Mouse (Mus musculus) liver, embryonic 13.5 days (tissue): ENCODE data around the gene Ldah. TPM values are rescaled to one million over a fixed set of nuclear protein-coding genes. Genes with fewer than 3 reads are reported as not detected.
A peak's percentile ranks its signal among the peaks of the same experiment; 100 is the strongest.

ENCODE experiments used
- ATAC-seq: fragments of 200-750 bp; cut with Nextera tagmentation; 2 replicates; pipeline ENCODE4 v1.8.0; 2017; ENCODE audit warnings: low read depth, mild to moderate bottlenecking, moderate number of reproducible peaks, moderate library complexity
- DNase-seq: peaks from one replicate; pipeline ENCODE4 v3.0.0; 2022
- H3K27ac ChIP-seq: fragments of 300-500 bp; sonication (generic); 2 replicates; pipeline ENCODE4 v1.5.1; 2015; ENCODE audit warnings: moderate library complexity, mild to moderate bottlenecking, inconsistent platforms
- H3K27me3 ChIP-seq: fragments of 300-500 bp; sonication (generic); 2 replicates; pipeline ENCODE4 v1.6.1; 2015; ENCODE audit warnings: mild to moderate bottlenecking, inconsistent platforms
- H3K36me3 ChIP-seq: fragments of 300-500 bp; sonication (generic); 2 replicates; pipeline ENCODE4 v1.6.1; 2015; ENCODE audit warnings: mild to moderate bottlenecking, inconsistent platforms
- H3K4me1 ChIP-seq: fragments of 300-500 bp; sonication (generic); replicated peaks from 2 replicates; pipeline ENCODE4 v1.6.1; 2015; ENCODE audit warnings: inconsistent platforms
- H3K4me2 ChIP-seq: fragments of 300-500 bp; sonication (generic); 2 replicates; pipeline ENCODE4 v1.6.1; 2015; ENCODE audit warnings: inconsistent platforms, mild to moderate bottlenecking, moderate library complexity
- H3K4me3 ChIP-seq: fragments of 300-500 bp; sonication (generic); replicated peaks from 2 replicates; pipeline ENCODE4 v1.5.1; 2015; ENCODE audit warnings: mild to moderate bottlenecking, inconsistent platforms
- H3K9ac ChIP-seq: fragments of 300-500 bp; sonication (generic); 2 replicates; pipeline ENCODE4 v1.6.1; 2015; ENCODE audit warnings: mild to moderate bottlenecking, inconsistent platforms
- H3K9me3 ChIP-seq: fragments of 300-500 bp; sonication (generic); replicated peaks from 2 replicates; pipeline ENCODE4 v1.6.1; 2016; ENCODE audit warnings: inconsistent platforms
- WGBS: fragments of 180-500 bp; shearing (Covaris S2); methylation state at CpG from one replicate; pipeline ENCODE4 v1.1.7; 2015; ENCODE audit not compliant: insufficient replicate concordance; 5-methylcytosine and 5-hydroxymethylcytosine counted together
- polyA plus RNA-seq: library from polyadenylated mRNA; unstranded; fragments of >200 nt; fragmentation: Nextera tagmentation; extraction: Ambion mirVana; gene quantifications from 2 replicates; pipeline ENCODE4 v1.2.1, GENCODE M21; 2015

Gene Ldah
- polyA plus RNA-seq, 1 experiment from 2014 or later = 33.9 TPM

GRCm38 (mm10) chr12:8287970-8288369 lies 80.1 kb downstream of the Ldah start:
- H3K4me3 ChIP-seq = no peak overlapping the region
- DNase-seq (no peak), ATAC-seq (no peak)
- no peak overlapping the region for H3K9ac ChIP-seq
- H3K27ac ChIP-seq = no peak overlapping the region
- no peaks in the 10 kb centered on the region for H3K27me3 ChIP-seq
- H3K4me1 ChIP-seq = no peaks in the 10 kb centered on the region
- 43% methylated on average over 3 of the region's 3 CpGs for WGBS
- 0 out of 2 replicates have a peak, but pooled peaks cover 2% of the 10 kb centered on the region for H3K9me3 ChIP-seq
- no peak overlapping the region for H3K4me2 ChIP-seq
- peaks cover 5% of the 10 kb centered on the region; the same call in 1 of the 2 replicates for H3K36me3 ChIP-seq

DNA sequence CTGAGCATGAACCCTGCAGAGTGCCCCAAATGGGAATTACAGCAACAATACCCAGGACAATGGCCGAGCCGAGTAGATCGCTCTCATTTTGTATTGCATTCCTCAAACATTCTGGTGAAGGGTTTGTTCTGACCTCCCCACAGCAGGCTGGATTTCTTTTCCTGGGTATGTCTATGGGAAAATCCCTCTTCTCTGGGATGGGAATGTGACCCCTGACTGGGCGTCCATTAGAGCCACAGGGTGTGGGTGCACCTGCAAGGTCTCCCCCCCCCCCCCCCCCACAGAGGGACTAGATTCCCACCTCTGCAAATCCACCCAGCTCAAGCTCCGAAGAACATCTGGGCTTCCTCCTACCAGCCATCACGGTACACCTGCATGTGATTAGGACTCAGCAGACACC lies 81.2 kb downstream of the Ldah start:
- 81% methylated on average over 6 of the region's 6 CpGs for WGBS
- no peak for ATAC-seq
- peaks cover 5% of the 10 kb centered on the region; the same call in 1 of the 2 replicates for H3K36me3 ChIP-seq

DNA sequence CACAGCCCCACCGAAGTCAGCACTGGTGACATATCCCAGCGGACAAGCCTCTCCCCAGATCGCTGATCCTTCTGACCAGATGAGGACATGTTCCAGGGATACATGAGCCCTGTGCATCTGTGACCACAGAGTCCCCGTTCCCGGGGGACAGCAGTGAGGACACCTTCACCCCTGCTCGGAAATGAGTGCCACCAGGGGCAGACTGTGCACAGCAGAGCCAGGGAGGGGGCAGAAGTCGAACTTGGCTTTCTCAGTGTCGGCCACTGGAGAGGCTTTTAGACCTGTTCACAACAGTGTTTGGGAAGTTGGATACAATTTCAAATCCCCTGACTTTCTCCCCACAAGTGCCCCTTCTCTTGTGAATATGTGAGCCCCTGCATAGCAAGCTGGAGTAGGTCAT lies 81.6 kb downstream of the Ldah start:
- no peaks in the 10 kb centered on the region for H3K4me1 ChIP-seq

More for the DNA sequence above, 81.2 kb downstream of the Ldah start:
- Histone ChIP-seq H3K9me3 (0 out of 2 replicates have a peak, but pooled peaks cover 2% of the 10 kb centered on the region), H3K27ac (no peak overlapping the region), H3K4me2 (no peak overlapping the region), H3K9ac (no peak overlapping the region), H3K27me3 (peaks cover under 1% of the 10 kb centered on the region), H3K4me3 (no peak overlapping the region), H3K4me1 (no peaks in the 10 kb centered on the region)
- no peak for DNase-seq

DNA sequence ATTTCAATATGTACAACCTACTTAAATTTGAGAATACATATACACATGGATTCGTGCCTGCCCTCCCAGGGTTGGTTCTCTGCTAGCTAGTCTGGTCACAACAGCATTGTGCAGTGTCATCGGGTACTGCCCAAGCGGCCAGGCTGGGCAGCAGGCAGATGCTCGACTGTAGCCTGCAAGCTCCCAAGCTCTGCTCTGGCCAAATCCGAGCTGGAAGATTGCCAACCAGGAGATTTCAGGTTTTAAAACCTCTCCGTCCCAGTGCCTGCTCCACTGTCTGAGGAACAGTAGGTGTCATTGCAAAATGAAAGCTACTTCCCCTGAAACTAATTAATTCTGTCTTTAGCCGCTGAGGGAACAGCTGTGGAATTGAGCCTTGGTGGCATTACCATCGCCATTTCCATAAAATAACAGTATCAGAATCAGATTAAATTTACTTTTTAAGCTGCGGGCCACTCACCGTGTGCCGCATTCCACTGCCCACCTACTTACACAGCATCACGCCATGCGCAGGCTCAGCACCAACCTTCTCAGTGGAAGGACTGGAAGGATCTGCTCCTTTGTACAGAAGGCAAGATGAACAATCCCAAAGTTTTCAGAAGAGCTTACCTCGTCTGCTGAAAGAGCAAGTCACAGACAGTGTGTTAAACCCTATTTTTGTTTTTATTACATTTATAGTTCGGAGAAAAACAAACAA lies 83.4 kb downstream of the Ldah start:
- H3K4me2 ChIP-seq = no peak overlapping the region
- no peak overlapping the region for H3K4me3 ChIP-seq
- 0 out of 2 replicates have a peak, but pooled peaks cover 2% of the 10 kb centered on the region for H3K9me3 ChIP-seq
- no peak for DNase-seq
- no peaks in the 10 kb centered on the region for H3K36me3 ChIP-seq
- H3K27me3 ChIP-seq = peaks cover 20% of the 10 kb centered on the region
- H3K4me1 ChIP-seq = no peaks in the 10 kb centered on the region
- H3K9ac ChIP-seq = no peak overlapping the region
- ATAC-seq = no peak
- H3K27ac ChIP-seq = no peak overlapping the region
- WGBS = 69% methylated on average over 15 of the region's 15 CpGs

More for the DNA sequence above, 81.6 kb downstream of the Ldah start:
- Histone ChIP-seq H3K27me3 (peaks cover 5% of the 10 kb centered on the region), H3K4me2 (no peak overlapping the region), H3K9ac (no peak overlapping the region), H3K4me3 (no peak overlapping the region), H3K27ac (no peak overlapping the region), H3K9me3 (0 out of 2 replicates have a peak, but pooled peaks cover 2% of the 10 kb centered on the region), H3K36me3 (peaks cover 2% of the 10 kb centered on the region; the same call in 1 of the 2 replicates)
- no peak for DNase-seq
- 77% methylated on average over 8 of the region's 8 CpGs for WGBS
- ATAC-seq = no peak

GRCm38 (mm10) chr12:8295307-8295913 lies 87.5 kb downstream of the Ldah start:
- 13% methylated on average over 6 of the region's 6 CpGs for WGBS
- H3K4me1 ChIP-seq = no peaks in the 10 kb centered on the region
- no peak overlapping the region for H3K9ac ChIP-seq
- H3K9me3 ChIP-seq = no peaks in the 10 kb centered on the region
- ATAC-seq (no peak), DNase-seq (no peak)
- peaks cover 59% of the 10 kb centered on the region for H3K27me3 ChIP-seq
- no peak overlapping the region for H3K4me2 ChIP-seq
- no peaks in the 10 kb centered on the region for H3K36me3 ChIP-seq
- no peak overlapping the region for H3K4me3 ChIP-seq
- H3K27ac ChIP-seq = no peak overlapping the region

GRCm38 (mm10) chr12:8296154-8296553 lies 88.2 kb downstream of the Ldah start:
- DNase-seq = no peak
- H3K27ac ChIP-seq = no peak overlapping the region
- H3K9ac ChIP-seq = no peak overlapping the region
- H3K4me1 ChIP-seq = no peaks in the 10 kb centered on the region
- H3K9me3 ChIP-seq = no peaks in the 10 kb centered on the region
- no peaks in the 10 kb centered on the region for H3K36me3 ChIP-seq
- H3K27me3 ChIP-seq = peaks cover 67% of the 10 kb centered on the region
- H3K4me3 ChIP-seq = no peak overlapping the region
- WGBS = 46% methylated on average over 2 of the region's 2 CpGs
- ATAC-seq = no peak
- H3K4me2 ChIP-seq = no peak overlapping the region

DNA sequence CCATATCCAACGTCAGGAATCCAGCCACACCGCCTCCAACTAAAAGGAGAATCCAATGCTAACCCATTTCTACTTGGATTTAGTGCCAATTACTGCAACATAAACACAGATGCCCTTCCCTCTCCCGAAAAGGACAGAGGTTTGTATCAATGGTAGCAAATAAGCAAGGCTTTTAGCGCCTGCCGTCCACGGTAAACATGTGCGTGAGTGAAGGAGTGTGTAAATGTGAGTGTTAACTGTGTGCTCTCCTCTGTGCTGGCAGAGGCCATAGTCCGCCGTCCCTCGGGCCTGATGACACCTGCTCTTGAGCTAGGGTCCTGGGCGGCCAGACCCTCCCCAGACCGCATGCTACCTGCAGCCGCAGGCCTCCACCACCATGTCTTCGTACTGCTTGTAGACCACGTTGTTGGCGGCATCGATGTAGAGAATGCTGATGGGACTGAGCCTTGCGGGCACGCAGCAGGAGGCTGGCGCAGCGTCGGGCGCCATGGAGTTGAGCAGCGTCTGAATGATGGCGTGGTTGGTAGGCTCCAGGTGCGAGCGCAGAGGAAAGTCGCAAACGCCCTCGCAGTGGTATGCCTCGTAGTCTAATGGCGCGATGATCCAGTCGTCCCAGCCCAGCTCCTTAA lies 89.8 kb downstream of the Ldah start:
- no peak for ATAC-seq

GRCm38 (mm10) chr12:8298361-8299142 lies 90.6 kb downstream of the Ldah start:
- WGBS = 4% methylated on average over 69 of the region's 85 CpGs
- H3K9me3 ChIP-seq = no peaks in the 10 kb centered on the region
- H3K9ac ChIP-seq = no peak overlapping the region
- 0 out of 2 replicates have a peak, but pooled peaks have one; percentile 7 for ATAC-seq
- H3K27ac ChIP-seq = no peak overlapping the region
- no peak for DNase-seq
- H3K4me1 ChIP-seq = peaks cover 5% of the 10 kb centered on the region; the same call in 1 of the 2 replicates
- no peaks in the 10 kb centered on the region for H3K36me3 ChIP-seq
- peak overlapping the region; percentile 51 for H3K4me2 ChIP-seq
- H3K4me3 ChIP-seq = peak overlapping the region; percentile 39
- peaks cover 91% of the 10 kb centered on the region for H3K27me3 ChIP-seq

More for the DNA sequence above, 89.8 kb downstream of the Ldah start:
- no peak for DNase-seq
- Histone ChIP-seq H3K4me3 (peak overlapping the region; percentile 39), H3K4me2 (peak overlapping the region; percentile 51), H3K4me1 (peaks cover 5% of the 10 kb centered on the region; the same call in 1 of the 2 replicates), H3K27me3 (peaks cover 82% of the 10 kb centered on the region), H3K27ac (no peak overlapping the region), H3K9ac (no peak overlapping the region), H3K36me3 (no peaks in the 10 kb centered on the region), H3K9me3 (no peaks in the 10 kb centered on the region)
- 9% methylated on average over 34 of the region's 34 CpGs for WGBS

GRCm38 (mm10) chr12:8299143-8300110 lies 91.5 kb downstream of the Ldah start:
- H3K4me3 ChIP-seq = peak overlapping the region; percentile 39; the same call in 1 of the 2 replicates
- H3K27ac ChIP-seq = no peak overlapping the region
- DNase-seq (no peak), ATAC-seq (no peak)
- H3K36me3 ChIP-seq = no peaks in the 10 kb centered on the region
- WGBS = 11% methylated on average over 34 of the region's 34 CpGs
- H3K4me1 ChIP-seq = peaks cover 5% of the 10 kb centered on the region; the same call in 1 of the 2 replicates
- peaks cover 95% of the 10 kb centered on the region for H3K27me3 ChIP-seq
- no peaks in the 10 kb centered on the region for H3K9me3 ChIP-seq
- no peak overlapping the region for H3K9ac ChIP-seq
- no peak overlapping the region for H3K4me2 ChIP-seq

DNA sequence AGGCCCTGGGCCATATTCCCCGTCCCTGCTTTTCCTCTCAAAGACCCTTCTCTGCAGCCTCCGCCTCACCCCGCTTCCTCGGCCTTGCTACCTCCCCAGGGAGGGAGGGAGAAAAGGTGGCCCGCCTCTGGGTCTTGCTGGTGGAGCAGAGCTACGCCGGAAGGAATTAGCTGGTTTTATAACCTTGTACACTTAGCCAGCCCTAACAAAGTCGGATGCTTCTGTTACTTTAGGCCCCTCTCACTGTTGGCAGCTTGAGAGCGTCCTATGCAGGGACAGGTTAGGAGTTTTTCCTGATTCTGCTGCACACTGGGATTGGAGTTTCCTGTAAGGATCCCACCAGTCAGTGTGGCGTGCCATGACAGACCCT lies 92.2 kb downstream of the Ldah start:
- Histone ChIP-seq H3K9me3 (no peaks in the 10 kb centered on the region), H3K4me2 (no peak overlapping the region), H3K4me3 (no peak overlapping the region), H3K9ac (no peak overlapping the region), H3K27ac (no peak overlapping the region), H3K27me3 (peaks cover 93% of the 10 kb centered on the region), H3K36me3 (no peaks in the 10 kb centered on the region), H3K4me1 (peaks cover 5% of the 10 kb centered on the region; the same call in 1 of the 2 replicates)
- 23% methylated on average over 10 of the region's 10 CpGs for WGBS
- DNase-seq = no peak
- no peak for ATAC-seq
